Mouse (Mus musculus) thymus, adult 2 months (tissue): ENCODE results near the gene Hsd17b1. TPM values are rescaled to one million over a fixed set of nuclear protein-coding genes. Genes with fewer than 3 reads are reported as not detected.

Source experiments
- DNase-seq: peaks from one replicate; pipeline ENCODE4 v3.0.0; 2021
- H3K27ac ChIP-seq: fragments of 200-500 bp; 2 replicates; pipeline ENCODE4 v1.5.1; 2012; ENCODE audit warnings: low read length, control low read depth; ENCODE audit not compliant: control insufficient read depth, insufficient read depth
- H3K27me3 ChIP-seq: fragments of 200-500 bp; 2 replicates; pipeline ENCODE4 v1.6.1; 2012; ENCODE audit warnings: mild to moderate bottlenecking, low read length, moderate library complexity, mixed read lengths; ENCODE audit not compliant: control insufficient read depth, insufficient read depth
- H3K36me3 ChIP-seq: fragments of 200-500 bp; 2 replicates; pipeline ENCODE4 v1.6.1; 2012; ENCODE audit warnings: mild to moderate bottlenecking, low read length, moderate library complexity; ENCODE audit not compliant: control insufficient read depth, insufficient read depth
- H3K4me1 ChIP-seq: fragments of 200-500 bp; replicated peaks from 2 replicates; pipeline ENCODE4 v1.6.1; 2012; ENCODE audit warnings: low read length; ENCODE audit not compliant: control insufficient read depth, insufficient read depth
- H3K4me3 ChIP-seq: fragments of 200-500 bp; 2 replicates; pipeline ENCODE4 v1.5.1; 2012; ENCODE audit warnings: mild to moderate bottlenecking, low read length, control low read depth, moderate library complexity; ENCODE audit not compliant: control insufficient read depth, insufficient read depth
- CTCF ChIP-seq: fragments of 200-500 bp; IDR thresholded peaks from 2 replicates; pipeline ENCODE4 v1.5.1; 2012; ENCODE audit warnings: mild to moderate bottlenecking, control low read depth, low read length, moderate library complexity, borderline replicate concordance; ENCODE audit not compliant: control insufficient read depth, poor library complexity, insufficient read depth; ENCODE audit errors: extremely low read depth
- POLR2A ChIP-seq: fragments of 200-500 bp; IDR thresholded peaks from 2 replicates; pipeline ENCODE4 v1.6.1; 2012; ENCODE audit warnings: mild to moderate bottlenecking, low read length, control low read depth, moderate library complexity; ENCODE audit not compliant: control insufficient read depth, poor library complexity, insufficient read depth; ENCODE audit errors: extremely low read depth
- WGBS: fragments of 180-500 bp; shearing (Covaris S2); methylation state at CpG from one replicate; pipeline ENCODE4 v1.1.7; 2018; 5-methylcytosine and 5-hydroxymethylcytosine counted together
- polyA plus RNA-seq: library from polyadenylated mRNA; depleted of rRNA; stranded (reverse); fragments of >200 nt; gene quantifications from 2 replicates; pipeline ENCODE4 v1.2.3, GENCODE M21; 2012; rRNA removed

Gene Hsd17b1
- 0.40 and 0.93 TPM in 2 replicates for polyA plus RNA-seq

DNA sequence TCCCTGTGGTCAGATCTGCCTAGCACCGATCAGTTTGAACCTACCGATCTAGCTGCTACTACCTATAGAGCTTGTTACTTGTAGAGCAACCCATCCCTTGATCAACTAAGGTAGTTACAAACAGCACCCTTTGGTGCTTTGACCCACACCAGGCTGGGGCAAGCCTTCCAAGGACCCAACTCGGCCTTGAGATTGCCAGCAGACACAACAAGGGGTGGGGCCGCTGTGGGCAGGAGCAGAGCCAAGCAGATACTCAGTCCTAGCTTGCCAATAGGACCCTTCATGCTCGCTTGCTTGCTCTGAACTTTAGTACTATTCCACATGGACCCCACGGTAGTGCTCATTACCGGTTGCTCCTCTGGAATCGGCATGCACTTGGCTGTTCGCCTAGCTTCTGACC lies at the start of gene Hsd17b1:
Hsd17b1 (plus strand) TSS at position 291 of the 400 bp plus-strand sequence.
- Histone ChIP-seq H3K27me3 (peaks cover 5% of the 10 kb centered on the region; the same call in 1 of the 2 replicates), H3K36me3 (no peaks in the 10 kb centered on the region), H3K4me1 (peaks cover 16% of the 10 kb centered on the region), H3K27ac (no peak within 1 kb of the TSS), H3K4me3 (no peak within 1 kb of the TSS)
- WGBS, result 93% methylated on average over 9 of the region's 9 CpGs
- DNase-seq, result no peak
- TF ChIP-seq POLR2A, result no peak
- TF ChIP-seq CTCF, result no peak

DNA sequence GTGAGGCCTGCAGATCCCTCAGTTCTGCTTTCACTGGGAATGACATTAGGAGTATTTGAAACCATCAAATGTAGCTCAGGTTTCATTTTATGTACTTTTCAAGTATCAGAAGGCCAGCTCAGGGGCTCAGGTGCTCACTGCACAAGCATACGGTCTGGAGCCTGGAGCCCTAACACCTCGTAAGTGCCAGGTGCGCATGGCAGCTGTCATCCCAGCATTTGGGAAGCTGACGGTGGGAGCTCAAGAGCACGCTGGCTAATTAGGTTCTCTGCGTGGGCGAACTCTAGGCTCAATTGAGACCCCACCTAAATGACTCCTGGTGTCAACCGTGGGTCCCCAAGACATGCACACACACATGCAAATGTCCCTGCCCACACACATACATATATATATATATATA lies 48.9 kb upstream of the Hsd17b1 start:
- Histone ChIP-seq H3K36me3 (no peaks in the 10 kb centered on the region), H3K27ac (no peak overlapping the region), H3K27me3 (no peaks in the 10 kb centered on the region), H3K4me3 (no peak overlapping the region), H3K4me1 (no peaks in the 10 kb centered on the region)
- 97% methylated on average over 8 of the region's 8 CpGs for WGBS
- TF ChIP-seq CTCF (no peak), POLR2A (no peak)
- no peak for DNase-seq

DNA sequence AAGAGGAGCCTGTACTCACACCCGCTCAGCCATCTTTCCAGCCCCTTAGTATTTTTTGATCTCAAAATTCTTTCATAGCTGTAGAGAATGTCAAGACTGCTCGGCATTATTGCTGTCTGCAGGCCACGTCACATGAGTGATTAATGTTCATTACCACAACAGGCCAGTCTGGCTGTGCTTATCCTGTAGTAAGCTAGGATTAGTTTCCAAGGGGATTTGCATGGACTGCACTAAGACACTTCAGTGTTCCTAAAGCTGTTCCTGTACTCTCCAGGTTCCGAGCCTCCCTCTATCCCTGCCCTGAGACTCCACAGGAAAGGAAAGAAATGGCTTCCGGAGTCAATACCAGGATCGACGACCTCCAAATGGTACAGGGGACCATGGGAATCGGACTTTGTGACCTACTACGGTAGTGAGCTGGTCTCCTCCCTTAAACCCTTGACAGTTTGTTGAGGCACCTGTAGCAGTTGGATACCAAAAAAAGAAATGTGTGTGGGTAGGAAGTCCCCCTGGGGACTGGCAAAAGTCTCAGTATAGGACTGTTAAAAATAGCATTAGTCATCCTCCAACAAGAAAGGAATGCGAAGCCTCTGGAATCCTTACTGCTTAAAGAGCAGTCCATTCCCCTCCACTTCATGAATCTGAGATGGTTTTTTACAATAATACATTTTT lies 47.9 kb upstream of the Hsd17b1 start:
- 93% methylated on average over 10 of the region's 10 CpGs for WGBS
- TF ChIP-seq POLR2A, result no peak
- no peak for TF ChIP-seq CTCF
- DNase-seq, result no peak
- Histone ChIP-seq H3K4me3 (no peak overlapping the region), H3K36me3 (no peaks in the 10 kb centered on the region), H3K27me3 (no peaks in the 10 kb centered on the region), H3K4me1 (no peaks in the 10 kb centered on the region), H3K27ac (no peak overlapping the region)

DNA sequence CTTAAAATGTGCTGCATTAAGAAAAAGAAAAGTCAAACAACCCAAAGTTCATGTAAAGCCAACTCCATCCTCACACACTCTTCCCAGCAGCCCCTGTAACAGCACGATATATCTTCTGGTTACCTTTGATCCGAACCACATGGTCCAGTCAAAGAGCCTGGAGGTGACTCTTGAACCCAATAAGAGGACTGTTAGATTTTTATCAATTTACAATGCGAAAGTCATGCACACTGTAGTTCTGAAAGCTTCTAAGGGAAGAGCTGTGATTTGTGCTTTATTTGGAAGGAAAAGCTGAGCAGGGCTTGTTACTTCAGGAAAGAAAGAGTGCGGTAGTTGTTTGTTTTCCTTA lies 47.4 kb upstream of the Hsd17b1 start:
- WGBS, result 95% methylated on average over 4 of the region's 4 CpGs
- Histone ChIP-seq H3K36me3 (no peaks in the 10 kb centered on the region), H3K4me3 (no peak overlapping the region), H3K27me3 (no peaks in the 10 kb centered on the region), H3K27ac (no peak overlapping the region), H3K4me1 (no peaks in the 10 kb centered on the region)
- TF ChIP-seq POLR2A, result no peak
- TF ChIP-seq CTCF, result no peak
- DNase-seq, result no peak

DNA sequence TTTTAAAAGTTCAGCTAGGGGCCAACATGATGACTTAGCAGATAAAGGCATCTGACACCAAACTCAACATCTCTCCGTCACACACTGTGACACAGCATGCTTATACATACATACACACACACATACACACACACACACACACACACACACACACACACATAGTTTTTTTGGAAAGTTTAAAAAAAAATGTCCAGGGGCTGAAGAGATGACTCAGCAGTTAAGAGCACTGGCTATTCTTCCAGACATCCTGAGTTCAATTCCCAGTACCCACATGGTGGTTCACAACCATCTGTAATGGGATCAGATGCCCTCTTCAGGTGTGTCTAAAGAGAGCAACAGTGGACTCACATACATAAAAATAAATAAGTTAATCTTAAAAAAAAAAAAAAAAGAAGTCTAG lies 46.7 kb upstream of the Hsd17b1 start:
- WGBS, result 83% methylated on average over 1 of the region's 1 CpGs
- no peak overlapping the region for H3K27ac ChIP-seq
- H3K36me3 ChIP-seq, result no peaks in the 10 kb centered on the region

DNA sequence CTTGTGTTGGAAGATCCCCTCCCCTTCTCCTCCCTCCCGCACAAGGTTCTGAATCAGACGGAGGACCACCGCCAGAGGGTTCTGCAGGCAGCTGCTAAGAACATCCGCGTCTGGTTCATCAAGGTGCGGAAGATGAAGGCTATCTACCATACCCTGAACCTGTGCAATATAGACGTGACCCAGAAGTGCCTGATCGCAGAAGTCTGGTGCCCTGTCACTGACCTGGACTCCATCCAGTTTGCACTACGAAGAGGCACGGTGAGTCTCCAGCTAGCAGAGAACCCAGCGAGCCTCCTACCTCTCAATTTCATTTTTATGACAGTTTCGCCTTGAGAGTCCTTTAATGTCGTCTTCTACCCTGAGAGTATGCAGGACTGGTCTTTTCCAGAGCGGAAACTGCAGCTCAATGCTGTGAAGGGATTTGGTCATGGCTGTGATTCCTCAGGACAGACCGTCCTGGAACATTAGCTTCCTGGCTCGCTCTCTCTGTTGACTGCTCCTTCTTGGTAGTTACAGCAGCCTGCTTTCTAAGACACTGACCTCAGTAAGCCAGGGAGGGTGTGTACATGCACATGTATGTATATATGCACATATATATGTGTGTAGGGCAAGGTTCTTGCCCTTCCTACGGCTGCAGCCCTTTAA lies 44.2 kb upstream of the Hsd17b1 start:
- Histone ChIP-seq H3K4me1 (no peaks in the 10 kb centered on the region), H3K27me3 (no peaks in the 10 kb centered on the region), H3K27ac (no peak overlapping the region), H3K36me3 (no peaks in the 10 kb centered on the region), H3K4me3 (no peak overlapping the region)
- 98% methylated on average over 17 of the region's 17 CpGs for WGBS
- no peak for DNase-seq
- TF ChIP-seq POLR2A (no peak), CTCF (no peak)

More for the DNA sequence above, 46.7 kb upstream of the Hsd17b1 start:
- Histone ChIP-seq H3K4me3 (no peak overlapping the region), H3K4me1 (no peaks in the 10 kb centered on the region), H3K27me3 (no peaks in the 10 kb centered on the region)
- TF ChIP-seq CTCF (no peak), POLR2A (no peak)
- DNase-seq, result no peak
